Mouse (Mus musculus) megakaryocyte, adult 5-6 weeks (primary cell): ENCODE results near the gene Hyls1. TPM values are rescaled to one million over a fixed set of nuclear protein-coding genes. Genes with fewer than 3 reads are reported as not detected.

Experiments
- ATAC-seq: 2 replicates; pipeline ENCODE4 v1.8.0; 2016; ENCODE audit warnings: mild to moderate bottlenecking, inconsistent platforms; ENCODE audit not compliant: poor library complexity, severe bottlenecking
- total RNA-seq, 2 experiments: library from RNA; stranded (forward) in 1 of 2; stranded (reverse) in 1 of 2; fragments of 153-499, 151-499 nt in 1 of 2; fragments of 221-1000, 200-1000 nt in 1 of 2; gene quantifications; 2 replicates each; pipeline versions ENCODE4 v1.2.3 to v1.2.4; 2015 to 2017

Hyls1 gene
- total RNA-seq, 2 experiments from 2014 or later, result 17.5 to 20.1 TPM

DNA sequence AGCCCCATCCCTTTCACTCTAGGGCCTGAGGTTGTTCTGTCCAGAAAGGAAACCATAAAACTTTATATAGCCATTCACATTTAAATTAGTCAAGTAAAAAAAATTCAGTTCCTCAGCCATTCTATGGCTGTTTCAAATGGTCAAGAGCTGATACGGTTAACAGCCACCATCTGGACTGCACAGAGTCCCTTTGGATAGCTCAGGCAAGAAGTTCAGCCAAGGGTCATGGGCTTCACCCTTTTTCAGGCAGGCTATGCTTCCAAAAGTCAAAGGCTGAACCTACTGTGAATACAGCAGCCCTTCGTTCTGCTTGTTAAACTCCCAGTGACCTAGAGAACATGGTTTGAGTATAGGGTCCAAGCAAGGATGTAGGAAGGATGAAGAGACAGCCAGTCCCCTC is 25.5 kb downstream of the Hyls1 start:
- ATAC-seq, result no peak

GRCm38 (mm10) chr9:35543099-35543860 is 26.9 kb downstream of the Hyls1 start:
- no peak for ATAC-seq

- ATAC-seq, result no peak
Measured at GRCm38 (mm10) chr9:35541941-35542340, 28.3 kb downstream of the Hyls1 start.

DNA sequence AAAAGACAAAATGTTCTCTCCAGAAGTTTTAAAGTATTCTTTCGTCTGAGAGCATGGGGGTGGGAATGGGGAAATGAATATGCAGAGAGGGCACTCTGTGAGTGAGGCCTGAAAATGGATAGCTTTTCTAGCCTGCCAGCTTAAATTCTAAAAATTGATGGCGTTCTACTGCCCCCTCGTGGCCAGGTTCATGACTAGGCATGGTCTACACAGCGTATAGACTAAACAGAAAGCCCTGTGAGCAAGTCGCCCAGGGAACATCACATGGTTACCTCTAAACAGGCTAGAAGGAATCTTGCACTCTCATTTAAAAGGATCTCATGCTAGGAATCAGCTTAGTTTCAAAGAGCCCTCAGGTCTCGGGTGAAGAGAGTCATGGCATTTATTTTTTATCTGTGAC is 28.7 kb downstream of the Hyls1 start:
- ATAC-seq, result peak; percentile 73

- ATAC-seq, result no peak
Measured at GRCm38 (mm10) chr9:35541024-35541423, 29.2 kb downstream of the Hyls1 start.

- no peak for ATAC-seq
Measured at GRCm38 (mm10) chr9:35539001-35539750, 31.0 kb downstream of the Hyls1 start.

- ATAC-seq, result no peak
Measured at GRCm38 (mm10) chr9:35535876-35536275, 34.3 kb downstream of the Hyls1 start.

GRCm38 (mm10) chr9:35535110-35535509 is 35.1 kb downstream of the Hyls1 start:
- peak; percentile 93 for ATAC-seq

GRCm38 (mm10) chr9:35533266-35533665 is 36.9 kb downstream of the Hyls1 start:
- no peak for ATAC-seq

DNA sequence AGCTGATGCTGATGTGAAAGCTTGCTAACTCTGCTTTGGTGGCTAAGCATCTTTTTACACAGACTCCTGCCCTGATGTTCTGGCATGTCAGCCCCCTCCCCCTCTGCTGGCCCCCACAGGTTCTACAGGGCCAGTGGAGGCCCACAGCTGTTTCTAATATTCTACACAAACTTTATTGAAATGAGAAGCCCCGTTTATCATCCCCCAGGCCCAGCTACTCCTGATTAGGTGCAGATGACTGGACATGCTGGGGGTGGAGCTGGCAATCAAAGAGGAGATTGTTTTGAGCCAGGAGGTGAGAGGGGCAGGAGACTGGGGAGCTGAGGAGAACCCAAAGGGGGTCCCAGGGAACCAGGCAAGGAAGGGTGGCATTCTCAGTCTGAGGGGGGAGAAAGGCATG is 40.4 kb downstream of the Hyls1 start:
- no peak for ATAC-seq

GRCm38 (mm10) chr9:35529141-35529540 is 41.1 kb downstream of the Hyls1 start:
- ATAC-seq, result no peak

DNA sequence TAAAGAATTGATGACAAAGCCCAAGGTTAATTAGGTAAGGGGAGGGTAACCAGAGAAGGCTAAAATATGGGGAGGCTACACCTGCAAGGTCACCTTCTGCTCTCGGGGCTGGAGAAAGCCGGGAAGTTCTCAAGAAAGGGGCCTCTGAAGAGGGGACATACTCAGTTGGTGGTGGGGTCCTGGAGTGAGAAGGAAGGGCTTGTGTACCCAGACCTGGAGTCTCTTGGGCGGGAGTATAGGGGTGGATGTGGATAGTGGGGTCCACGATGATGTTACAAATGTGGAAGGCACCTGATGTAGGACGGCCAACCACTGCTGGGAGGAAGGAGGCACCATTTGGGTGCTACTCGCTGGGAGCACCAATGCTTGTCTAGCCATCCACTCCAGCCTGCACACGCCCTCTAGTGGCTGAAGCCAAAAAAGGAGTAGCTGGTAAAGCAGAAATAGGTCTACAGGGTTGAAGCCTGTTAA is 46.2 kb downstream of the Hyls1 start:
- ATAC-seq, result peak; percentile 72

- ATAC-seq, result no peak
Measured at GRCm38 (mm10) chr9:35523541-35523940, 46.7 kb downstream of the Hyls1 start.

- ATAC-seq, result no peak
Measured at GRCm38 (mm10) chr9:35522821-35523515, 47.2 kb downstream of the Hyls1 start.

DNA sequence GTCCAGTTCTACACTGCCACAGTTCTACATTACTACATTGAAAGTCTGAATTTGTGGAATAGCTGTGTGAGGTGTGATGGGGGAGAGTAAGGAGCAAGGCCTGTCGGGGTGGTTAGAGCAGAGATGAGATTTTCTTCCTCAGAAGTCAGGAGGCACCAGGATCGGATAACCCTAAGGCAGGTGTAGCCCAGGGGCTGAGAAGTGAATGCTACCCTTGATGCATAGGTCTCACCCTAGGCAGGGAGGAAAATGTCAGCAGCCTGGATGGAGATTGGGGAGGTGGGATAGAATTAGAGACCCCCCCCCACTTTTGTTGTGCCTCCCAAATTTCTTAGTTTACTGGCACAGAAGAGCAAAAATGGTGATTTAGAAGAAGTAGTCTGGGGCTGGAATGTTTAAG is 48.0 kb downstream of the Hyls1 start:
- no peak for ATAC-seq

GRCm38 (mm10) chr9:35520631-35521348 is 49.4 kb downstream of the Hyls1 start:
- no peak for ATAC-seq

GRCm38 (mm10) chr9:35518169-35518568 is 52.0 kb downstream of the Hyls1 start, which contains the start of gene Gm1113:
Gene Gm1113 (minus strand): TSS chr9:35518269.
- ATAC-seq, result no peak

GRCm38 (mm10) chr9:35516711-35517110 is 53.5 kb downstream of the Hyls1 start:
- no peak for ATAC-seq

GRCm38 (mm10) chr9:35516182-35516581 is 54.0 kb downstream of the Hyls1 start:
- no peak for ATAC-seq

DNA sequence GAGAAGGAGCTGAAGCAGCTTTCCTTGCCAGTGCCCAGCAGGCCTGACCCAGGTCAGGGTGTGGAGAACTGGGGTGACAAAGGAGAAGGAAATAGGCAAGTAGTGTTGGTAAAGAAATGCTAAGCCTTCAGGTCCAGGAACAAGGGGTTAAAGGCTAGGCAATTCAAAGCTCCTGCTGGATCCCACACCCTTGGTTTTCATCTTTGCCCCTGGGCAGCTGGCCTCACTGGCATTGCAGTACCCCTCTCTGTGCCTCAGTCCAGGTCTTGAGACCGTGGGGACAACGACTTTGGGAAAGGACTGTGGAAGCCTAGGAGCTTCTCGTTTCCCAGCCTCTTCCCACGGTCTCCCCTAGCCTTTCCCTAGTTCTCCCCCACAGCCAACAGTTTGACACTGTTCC is 56.3 kb downstream of the Hyls1 start:
- ATAC-seq, result no peak
